In the genomic region with DNA sequence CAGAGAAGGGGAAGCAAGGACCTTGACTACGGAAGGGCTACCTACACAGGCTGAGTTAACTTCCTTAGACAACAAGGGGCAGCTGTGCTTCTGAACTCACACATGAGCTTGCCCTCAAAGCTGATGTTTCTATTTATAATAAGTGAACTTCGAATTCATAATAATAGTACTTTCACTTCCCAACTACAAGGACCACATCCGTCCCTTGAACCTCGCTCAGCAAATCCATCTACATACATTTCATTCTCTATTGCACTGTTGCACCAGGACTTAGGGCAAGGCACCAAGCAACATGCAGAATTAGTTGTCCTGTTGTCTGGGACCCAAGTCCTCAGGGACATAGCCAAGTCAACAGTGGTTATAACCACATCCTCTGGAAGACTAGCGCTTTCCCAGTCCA, we compare ENCODE assay signal across 20 mouse cellular contexts.
DNase-seq lines count a peak whose midpoint lies in the region; ATAC-seq and TF ChIP-seq lines count a peak whose summit lies in the region.
"Had no signal": no experiment of that assay in that cellular context is flagged by ENCODE, and none has a peak within 500 bp of the region (broad histone marks: within the 10 kb centered on the region; RNA-seq: fewer than 3 reads in every experiment).

No protein-coding gene starts in this region.

- H3K36me3 ChIP-seq in kidney, adult 2 months (ENCODE audit: control insufficient read depth, insufficient read depth, low read length) = no peaks in the 10 kb centered on the region
- H3K36me3 ChIP-seq: embryonic facial prominence, embryonic 10.5 days; forebrain, embryonic 12.5 days; heart, embryonic 15.5 days; neural tube, embryonic 12.5 days had no signal

- DNase-seq in kidney, adult 2 months = peak; percentile 20
- no peak for DNase-seq in kidney, postnatal 14 days
- DNase-seq in spleen, postnatal 36 days (ENCODE audit: low spot score in 2 of 2) = peak; percentile 80 to 82
- no peak for DNase-seq in kidney, postnatal 36 days
- no peak for DNase-seq in frontal cortex, postnatal 36 days (ENCODE audit: low spot score in 2 of 2)
- DNase-seq: adrenal gland, adult 2 months; gastrocnemius, postnatal 10 days; kidney, adult 18-20 months; kidney, postnatal 10 days; left cerebral cortex, postnatal 4 days; liver; lung, adult 18-20 months; thymus, postnatal 36 days had no signal

- TF ChIP-seq CTCF in kidney, adult 2 months (conservative IDR thresholded peaks at IDR 0.05; ENCODE audit: insufficient read depth, insufficient read length, low read depth, low read length) = no peak
- TF ChIP-seq CTCF in bone marrow, adult 2 months (IDR thresholded peaks at IDR 0.05; ENCODE audit: control insufficient read depth, insufficient read depth, low read length) = no peak

- H3K4me3 ChIP-seq in kidney, adult 2 months (ENCODE audit: insufficient read depth, low read depth, low read length) = no peak overlapping the region
- no peak overlapping the region for H3K4me3 ChIP-seq in bone marrow, adult 2 months (replicated peaks; ENCODE audit: control insufficient read depth, low read depth, low read length)
- H3K4me3 ChIP-seq: embryonic facial prominence, embryonic 10.5 days; forebrain, embryonic 12.5 days; heart, embryonic 15.5 days; left cerebral cortex, adult 2 months; neural tube, embryonic 12.5 days had no signal

- no peaks in the 10 kb centered on the region for H3K27me3 ChIP-seq in kidney, adult 2 months (replicated peaks; ENCODE audit: control insufficient read depth, insufficient read depth, low read length)
- H3K27me3 ChIP-seq: forebrain, embryonic 12.5 days; heart, embryonic 15.5 days; neural tube, embryonic 12.5 days had no signal

- H3K27ac ChIP-seq in kidney, adult 2 months (ENCODE audit: insufficient read depth, low read depth, low read length) = no peak overlapping the region
- peak overlapping the region; percentile 71; the same call in 1 of the 2 replicates for H3K27ac ChIP-seq in bone marrow, adult 2 months (ENCODE audit: control insufficient read depth, insufficient read depth, low read depth, low read length, poor library complexity)
- H3K27ac ChIP-seq: embryonic facial prominence, embryonic 10.5 days; forebrain, embryonic 12.5 days; heart, embryonic 15.5 days; left cerebral cortex, adult 2 months; neural tube, embryonic 12.5 days had no signal

- peak; percentile 82 for ATAC-seq in megakaryocyte, adult 5-6 weeks (ENCODE audit: poor library complexity, severe bottlenecking)

- WGBS in kidney, adult 2 months = 80% methylated on average over 5 of the region's 5 CpGs
- WGBS in bone marrow, adult 2 months = 19% methylated on average over 5 of the region's 5 CpGs

- TF ChIP-seq POLR2A in kidney, adult 2 months (IDR thresholded peaks at IDR 0.05; ENCODE audit: low read depth, low read length) = no peak
- no peak for TF ChIP-seq POLR2A in bone marrow, adult 2 months (IDR thresholded peaks at IDR 0.05; ENCODE audit: borderline replicate concordance, control insufficient read depth, low read depth, low read length)

- no peaks in the 10 kb centered on the region for H3K4me1 ChIP-seq in kidney, adult 2 months (ENCODE audit: control insufficient read depth, insufficient read depth, low read length)
- peaks cover 2% of the 10 kb centered on the region for H3K4me1 ChIP-seq in bone marrow, adult 2 months (ENCODE audit: control insufficient read depth, insufficient read depth, low read length)
- H3K4me1 ChIP-seq: embryonic facial prominence, embryonic 10.5 days; heart, embryonic 15.5 days; neural tube, embryonic 12.5 days had no signal

Comparison
In these comparisons a context has a peak if more than half of its experiments do, and no peak if none do; other contexts are left out.
1. DNase-seq: peak in kidney, adult 2 months (single experiment) and spleen, postnatal 36 days (2 of 2); none in kidney, postnatal 14 days (single experiment), kidney, postnatal 36 days (0 of 2) and frontal cortex, postnatal 36 days (0 of 2).